Mouse (Mus musculus) kidney, embryonic 14.5 days (tissue): Measurements from ENCODE around the gene Sfrp5. TPM values are rescaled to one million over a fixed set of nuclear protein-coding genes. Genes with fewer than 3 reads are reported as not detected.

Experiments used
- polyA plus RNA-seq: library from polyadenylated mRNA; unstranded; fragments of >200 nt; fragmentation: Nextera tagmentation; extraction: Ambion mirVana; gene quantifications from 2 replicates; pipeline ENCODE4 v1.2.1, GENCODE M21; 2014

Gene Sfrp5
- polyA plus RNA-seq, 1 experiment from 2014 or later = 0.91 TPM

Other genes starting within 250 kb of the Sfrp5 start
- gene Mms19, start 221.1 kb downstream of the Sfrp5 start, polyA plus RNA-seq = 33.4 and 42.3 TPM in 2 replicates
- gene Ubtd1, start 220.5 kb downstream of the Sfrp5 start, polyA plus RNA-seq = 23.1 and 29.8 TPM in 2 replicates
- gene Ankrd2, start 166.3 kb downstream of the Sfrp5 start, polyA plus RNA-seq = not detected in 2 replicates
- 7.2 and 9.8 TPM in 2 replicates for gene Hoga1, start 156.6 kb downstream of the Sfrp5 start, polyA plus RNA-seq
- gene 4933411K16Rik, start 150.0 kb downstream of the Sfrp5 start, polyA plus RNA-seq = 0.33 and 0.61 TPM in 2 replicates
- gene Morn4, start 115.9 kb downstream of the Sfrp5 start, polyA plus RNA-seq = 27.8 and 33.6 TPM in 2 replicates
- 26.0 and 37.8 TPM in 2 replicates for gene Pi4k2a, start 111.8 kb downstream of the Sfrp5 start, polyA plus RNA-seq
- gene Avpi1, start 73.2 kb downstream of the Sfrp5 start, polyA plus RNA-seq = 21.2 and 22.9 TPM in 2 replicates
- gene Marveld1, start 54.9 kb downstream of the Sfrp5 start, polyA plus RNA-seq = 9.6 and 14.2 TPM in 2 replicates
- gene Zfyve27, start 38.3 kb downstream of the Sfrp5 start, polyA plus RNA-seq = 12.7 and 17.8 TPM in 2 replicates
- gene Golga7b, start 45.3 kb upstream of the Sfrp5 start, polyA plus RNA-seq = not detected in 2 replicates
- gene Crtac1, start 229.5 kb upstream of the Sfrp5 start, polyA plus RNA-seq = 5.7 and 6.3 TPM in 2 replicates